Mouse (Mus musculus) C2C12 (cell line): ENCODE measurements around the gene Rab19.
"Not testable (repeated sequence)": the region's sequence is repeated elsewhere in the genome, so short reads cannot be mapped to it uniquely, and the experiment has no call there.

Experiments used
- CEBPB ChIP-seq: IDR thresholded peaks from one replicate; pipeline ENCODE4 v1.6.1; 2011; ENCODE audit warnings: low read depth, mild to moderate bottlenecking, control low read depth, moderate library complexity
- CTCF ChIP-seq: IDR thresholded peaks from one replicate; pipeline ENCODE4 v1.5.1; 2011; ENCODE audit not compliant: control insufficient read depth, insufficient read depth, insufficient read length
- FOSL1 ChIP-seq: IDR thresholded peaks from one replicate; pipeline ENCODE4 v1.8.0; 2011; ENCODE audit warnings: mild to moderate bottlenecking, low read length; ENCODE audit not compliant: poor library complexity, insufficient read depth, severe bottlenecking
- MAX ChIP-seq: IDR thresholded peaks from one replicate; pipeline ENCODE4 v1.6.1; 2011; ENCODE audit warnings: mild to moderate bottlenecking, control low read depth
- MYOG ChIP-seq: IDR thresholded peaks from one replicate; pipeline ENCODE4 v1.6.1; 2011; ENCODE audit not compliant: control insufficient read depth, insufficient read length; ENCODE audit errors: extremely low read depth
- USF1 ChIP-seq: IDR thresholded peaks from one replicate; pipeline ENCODE4 v1.6.1; 2011; ENCODE audit warnings: low read depth, mild to moderate bottlenecking, control low read depth, moderate library complexity

DNA sequence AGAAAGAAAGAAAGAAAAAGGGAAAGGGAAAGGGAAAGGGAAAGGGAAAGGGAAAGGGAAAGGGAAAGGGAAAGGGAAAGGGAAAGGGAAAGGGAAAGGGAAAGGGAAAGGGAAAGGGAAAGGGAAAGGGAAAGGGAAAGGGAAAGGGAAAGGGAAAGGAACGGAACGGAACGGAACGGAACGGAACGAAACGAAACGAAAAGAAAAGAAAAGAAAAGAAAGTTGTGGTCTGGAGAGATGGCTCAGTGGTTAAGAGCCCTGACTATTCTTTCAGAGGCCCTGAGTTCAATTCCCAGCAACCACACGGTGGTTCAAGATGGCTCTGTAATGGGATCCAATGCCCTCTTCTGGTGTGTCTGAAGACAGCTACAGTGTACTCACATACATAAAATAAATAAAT is 21.8 kb upstream of the Rab19 start:
- TF ChIP-seq CTCF, USF1, MYOG, MAX, CEBPB, FOSL1: not testable (repeated sequence)
